Mouse (Mus musculus) liver, adult 2 months (tissue): ENCODE measurements around the gene Rexo4. TPM values are rescaled to one million over a fixed set of nuclear protein-coding genes. Genes with fewer than 3 reads are reported as not detected.

Experiments used
- DNase-seq: peaks from one replicate; pipeline ENCODE4 v3.0.0-alpha.2; 2011; ENCODE audit warnings: low read depth, low spot score; ENCODE audit errors: extremely low read depth
- H3K27ac ChIP-seq: fragments of 200-500 bp; replicated peaks from 2 replicates; pipeline ENCODE4 v1.5.1; 2012; ENCODE audit warnings: low read depth, mild to moderate bottlenecking, control low read depth, inconsistent platforms, low read length; ENCODE audit not compliant: insufficient read depth
- H3K27me3 ChIP-seq: fragments of 200-500 bp; 2 replicates; pipeline ENCODE4 v1.6.1; 2012; ENCODE audit warnings: mild to moderate bottlenecking, moderate library complexity, low read length, inconsistent platforms; ENCODE audit not compliant: control insufficient read depth, insufficient read depth
- H3K36me3 ChIP-seq: fragments of 200-500 bp; 2 replicates; pipeline ENCODE4 v1.6.1; 2012; ENCODE audit warnings: low read length, inconsistent platforms; ENCODE audit not compliant: control insufficient read depth, insufficient read depth
- H3K4me1 ChIP-seq: fragments of 200-500 bp; 2 replicates; pipeline ENCODE4 v1.6.1; 2011; ENCODE audit warnings: low read length; ENCODE audit not compliant: control insufficient read depth, insufficient read depth
- H3K4me3 ChIP-seq: fragments of 200-500 bp; 2 replicates; pipeline ENCODE4 v1.5.1; 2011; ENCODE audit warnings: low read depth, mild to moderate bottlenecking, control low read depth, low read length, moderate library complexity; ENCODE audit not compliant: insufficient read depth
- H3K79me2 ChIP-seq: fragments of 200-500 bp; 2 replicates; pipeline ENCODE4 v1.6.1; 2012; ENCODE audit warnings: inconsistent platforms, mild to moderate bottlenecking, low read length, moderate library complexity; ENCODE audit not compliant: control insufficient read depth, insufficient read depth
- H3K9ac ChIP-seq: fragments of 200-500 bp; 2 replicates; pipeline ENCODE4 v1.6.1; 2012; ENCODE audit warnings: low read depth, mild to moderate bottlenecking, control low read depth, inconsistent platforms, low read length
- CTCF ChIP-seq: fragments of 200-500 bp; IDR thresholded peaks from 2 replicates; pipeline ENCODE4 v1.5.1; 2011; ENCODE audit warnings: low read depth, low read length, control low read depth
- POLR2A ChIP-seq: fragments of 200-500 bp; IDR thresholded peaks from 2 replicates; pipeline ENCODE4 v1.6.1; 2011; ENCODE audit warnings: low read length, control low read depth; ENCODE audit not compliant: insufficient read depth; ENCODE audit errors: extremely low read depth
- WGBS: fragments of 180-500 bp; shearing (Covaris S2); methylation state at CpG from one replicate; pipeline ENCODE4 v1.1.7; 2018; 5-methylcytosine and 5-hydroxymethylcytosine counted together
- polyA plus RNA-seq: library from polyadenylated mRNA; depleted of rRNA; stranded (reverse); fragments of >200 nt; gene quantifications from 2 replicates; pipeline ENCODE4 v1.2.3, GENCODE M21; 2012
- total RNA-seq: library from RNA; depleted of rRNA; stranded (reverse); fragments of >200 nt; gene quantifications from 2 replicates; pipeline ENCODE4 v1.2.3, GENCODE M21; 2014

Rexo4 gene
- total and polyA plus RNA-seq, 2 experiments = 11.8 to 15.2 TPM

DNA sequence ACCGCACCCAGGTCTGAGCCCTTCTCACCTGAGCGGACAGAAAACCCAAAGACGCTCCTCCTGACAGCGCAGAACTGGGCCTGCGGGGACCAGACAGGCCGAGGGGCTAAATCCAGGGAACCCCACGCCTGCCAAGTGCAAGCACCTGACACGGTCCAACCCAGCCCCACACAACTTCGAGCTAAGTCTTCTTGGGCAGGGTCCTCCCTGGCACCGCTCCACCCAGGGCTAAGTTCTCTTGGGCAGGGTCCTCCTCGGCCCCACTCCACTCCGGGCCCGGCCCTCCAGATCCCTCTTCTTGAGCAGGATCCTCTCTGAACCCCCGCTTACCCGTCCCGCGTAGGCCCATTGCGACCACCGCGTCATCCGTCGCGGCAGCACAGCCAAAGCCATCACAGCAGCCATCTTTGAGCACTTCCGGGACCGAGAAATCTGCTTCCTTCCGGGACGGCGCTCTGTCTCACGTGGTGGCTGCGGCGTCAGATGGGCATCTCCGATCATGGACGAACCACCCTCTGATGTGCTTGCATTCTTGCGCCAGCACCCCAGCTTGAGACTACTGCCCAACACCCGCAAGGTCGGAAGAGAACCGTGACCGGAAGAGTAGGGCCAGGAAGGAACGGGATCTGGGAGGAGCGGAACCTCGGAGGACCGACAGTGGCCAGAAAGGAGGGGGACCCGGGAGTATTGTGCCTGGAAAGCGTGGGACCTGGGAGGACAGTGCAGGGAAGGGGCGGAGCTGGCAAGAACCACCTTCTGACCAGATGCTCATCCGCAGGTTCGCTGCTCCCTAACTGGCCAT is 48.1 kb downstream of the Rexo4 start, which contains the start of the genes Surf2 and Surf1:
Gene Surf2 (plus strand): TSS at position 441 of the 802 bp plus-strand sequence.
Gene Surf1 (minus strand): TSS at position 604 of the 802 bp plus-strand sequence.
- Histone ChIP-seq H3K27ac (peak within 1 kb of the TSS; percentile 59), H3K36me3 (peaks cover 38% of the 10 kb centered on the region), H3K9ac (peak within 1 kb of the TSS; percentile 65), H3K4me1 (peaks cover 31% of the 10 kb centered on the region), H3K4me3 (peak within 1 kb of the TSS; percentile 66), H3K79me2 (peaks cover 17% of the 10 kb centered on the region), H3K27me3 (no peaks in the 10 kb centered on the region)
- TF ChIP-seq CTCF (no peak), POLR2A (0 out of 2 replicates have a peak, but pooled peaks have one; percentile 49)
- peak; percentile 85 for DNase-seq
- 1% methylated on average over 47 of the region's 47 CpGs for WGBS

GRCm38 (mm10) chr2:26914148-26914941 is 49.8 kb downstream of the Rexo4 start:
- no peak overlapping the region for H3K9ac ChIP-seq
- no peak overlapping the region for H3K4me3 ChIP-seq
- H3K79me2 ChIP-seq = peaks cover 18% of the 10 kb centered on the region
- H3K27me3 ChIP-seq = no peaks in the 10 kb centered on the region
- no peak for DNase-seq
- no peak for TF ChIP-seq CTCF
- TF ChIP-seq POLR2A = no peak
- peaks cover 29% of the 10 kb centered on the region for H3K4me1 ChIP-seq
- 63% methylated on average over 8 of the region's 8 CpGs for WGBS
- H3K36me3 ChIP-seq = peaks cover 28% of the 10 kb centered on the region
- H3K27ac ChIP-seq = no peak overlapping the region

DNA sequence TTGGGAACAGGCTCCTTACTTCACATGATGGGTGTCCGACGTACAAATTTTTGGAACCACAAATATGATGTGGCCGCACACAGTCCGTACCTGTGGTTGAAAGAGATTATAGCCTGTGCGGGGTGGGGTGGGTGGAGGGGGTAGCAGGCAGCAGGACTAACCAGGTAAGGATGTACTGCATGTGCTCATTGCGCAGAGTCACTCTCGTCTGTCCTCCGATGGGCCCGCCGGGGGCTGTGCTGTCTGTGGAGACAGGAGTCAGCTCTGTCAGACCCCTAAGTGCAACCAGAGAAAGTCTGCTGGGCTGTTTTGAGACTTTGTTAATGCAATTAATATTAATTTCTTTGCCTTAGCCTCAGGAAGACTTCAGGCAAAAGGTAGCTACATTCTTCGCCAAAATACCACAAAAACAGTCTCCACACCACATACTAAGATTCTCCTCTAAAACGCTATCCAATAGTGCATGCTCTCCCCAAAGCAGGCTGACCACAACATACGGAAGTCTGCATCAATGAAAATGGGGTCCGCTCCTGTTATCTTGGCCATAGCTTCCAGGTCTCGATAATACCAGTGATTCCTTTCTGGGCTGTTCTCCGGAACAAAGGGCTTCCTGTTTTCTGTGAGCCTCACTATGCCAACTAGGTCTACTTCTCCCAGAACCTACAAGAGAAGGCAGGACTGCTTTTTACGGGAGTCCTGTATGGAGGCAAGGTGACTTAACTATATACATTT is 50.6 kb downstream of the Rexo4 start:
- Histone ChIP-seq H3K4me1 (peaks cover 35% of the 10 kb centered on the region), H3K79me2 (peaks cover 25% of the 10 kb centered on the region), H3K36me3 (peaks cover 20% of the 10 kb centered on the region), H3K27ac (no peak overlapping the region), H3K27me3 (no peaks in the 10 kb centered on the region), H3K4me3 (no peak overlapping the region), H3K9ac (no peak overlapping the region)
- 85% methylated on average over 17 of the region's 17 CpGs for WGBS
- no peak for TF ChIP-seq CTCF
- no peak for TF ChIP-seq POLR2A
- DNase-seq = no peak

DNA sequence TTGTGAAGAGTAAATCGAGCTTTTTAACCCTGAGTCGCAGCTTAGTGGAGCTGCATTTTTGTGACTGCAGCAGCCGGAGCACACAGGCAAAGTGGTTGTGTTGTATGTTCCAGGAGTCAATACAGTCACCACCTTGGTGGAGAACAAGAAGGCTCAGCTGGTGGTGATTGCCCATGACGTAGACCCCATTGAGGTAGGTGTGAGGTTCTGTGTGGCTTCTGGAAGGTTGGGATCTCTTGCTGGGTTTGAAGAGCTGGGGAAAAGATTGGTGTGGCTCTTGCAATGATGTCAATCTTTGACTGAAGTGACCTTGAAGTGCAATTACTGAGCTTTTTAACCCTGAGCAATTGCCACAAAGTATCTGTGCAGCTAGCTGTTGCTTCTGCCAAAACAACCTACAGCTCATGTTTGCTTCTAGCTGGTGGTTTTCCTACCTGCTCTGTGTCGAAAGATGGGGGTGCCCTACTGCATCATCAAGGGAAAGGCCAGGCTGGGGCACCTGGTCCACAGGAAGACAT is 51.9 kb downstream of the Rexo4 start:
- DNase-seq = no peak
- peaks cover 23% of the 10 kb centered on the region for H3K79me2 ChIP-seq
- peaks cover 27% of the 10 kb centered on the region for H3K4me1 ChIP-seq
- H3K27me3 ChIP-seq = no peaks in the 10 kb centered on the region
- no peak overlapping the region for H3K27ac ChIP-seq
- no peak overlapping the region for H3K4me3 ChIP-seq
- H3K9ac ChIP-seq = peak overlapping the region; percentile 94
- H3K36me3 ChIP-seq = peaks cover 20% of the 10 kb centered on the region
- no peak for TF ChIP-seq POLR2A
- no peak for TF ChIP-seq CTCF
- WGBS = 57% methylated on average over 5 of the region's 5 CpGs

- TF ChIP-seq POLR2A = no peak
- no peak for TF ChIP-seq CTCF
- Histone ChIP-seq H3K27me3 (no peaks in the 10 kb centered on the region), H3K27ac (peak overlapping the region; percentile 55), H3K36me3 (peaks cover 20% of the 10 kb centered on the region), H3K9ac (peak overlapping the region; percentile 94), H3K79me2 (peaks cover 23% of the 10 kb centered on the region), H3K4me1 (peaks cover 21% of the 10 kb centered on the region), H3K4me3 (peak overlapping the region; percentile 96)
- no peak for DNase-seq
- WGBS = under 1% methylated on average over 37 of the region's 37 CpGs
Observed at GRCm38 (mm10) chr2:26910994-26911765, 53.0 kb downstream of the Rexo4 start.
